Mouse (Mus musculus) yolk sac, embryonic 10.5 days (tissue): ENCODE data around the gene Slc19a2.

Experiments
- DNase-seq: peaks from one replicate; pipeline ENCODE4 v3.0.0-alpha.2; 2017; ENCODE audit warnings: low spot score

Slc19a2 gene

GRCm38 (mm10) chr1:164252551-164252950 lies 3.7 kb downstream of the Slc19a2 start:
- DNase-seq, result no peak

DNA sequence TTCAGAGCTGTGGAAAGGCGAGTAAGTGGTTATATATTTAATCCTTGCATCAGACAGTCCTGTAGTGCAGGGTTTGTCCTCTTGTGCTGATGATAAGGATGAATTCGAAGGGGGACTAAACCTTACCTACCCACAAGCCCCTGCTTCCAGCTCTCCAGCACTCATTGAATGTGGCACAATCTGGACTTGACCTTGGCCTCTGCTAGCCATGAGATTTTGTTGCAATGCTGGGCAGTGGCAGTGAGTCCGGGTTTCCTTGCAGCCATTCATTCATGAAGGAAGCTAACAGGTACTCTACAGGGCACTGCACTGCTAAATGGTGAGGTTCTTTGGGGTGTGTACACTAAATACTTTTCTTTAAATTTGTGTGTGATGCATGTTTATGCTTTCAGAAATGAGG lies 6.0 kb downstream of the Slc19a2 start:
- no peak for DNase-seq

GRCm38 (mm10) chr1:164260171-164261028 lies 11.6 kb downstream of the Slc19a2 start:
- no peak for DNase-seq

- DNase-seq, result no peak
Measured at GRCm38 (mm10) chr1:164261553-164261952, 12.7 kb downstream of the Slc19a2 start.

GRCm38 (mm10) chr1:164270941-164271340 lies 22.1 kb downstream of the Slc19a2 start:
- no peak for DNase-seq

- DNase-seq, result no peak
Measured at GRCm38 (mm10) chr1:164273659-164274058, 24.8 kb downstream of the Slc19a2 start.

DNA sequence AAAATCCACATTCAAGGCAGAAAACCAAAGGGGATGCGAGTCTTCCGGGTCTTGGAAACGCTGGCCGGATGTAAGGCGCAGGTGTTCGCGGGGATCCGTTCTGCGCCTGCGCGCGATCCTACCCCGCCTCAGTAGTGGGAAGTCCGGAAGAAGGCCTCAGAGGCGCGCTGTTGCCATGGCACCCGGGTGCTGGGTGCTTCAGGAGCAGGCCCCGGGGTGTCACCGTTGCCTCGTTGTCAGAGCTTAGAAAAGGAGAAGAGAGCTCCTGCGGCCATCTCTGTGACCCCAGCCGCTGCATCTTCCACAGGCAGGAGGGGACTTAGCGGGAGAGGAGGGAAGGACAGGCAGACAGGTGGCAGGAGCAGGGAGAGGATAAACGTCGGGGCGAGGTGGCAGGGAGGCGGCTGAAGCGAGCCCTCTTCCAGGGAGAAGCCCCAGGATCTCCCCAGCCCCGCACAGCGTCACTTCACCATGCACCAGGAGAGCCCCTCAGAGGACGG lies 26.7 kb downstream of the Slc19a2 start, which contains the start of gene Ccdc181:
Ccdc181 (plus strand) TSS at position 131 of the 500 bp plus-strand sequence.
- peak; percentile 89 for DNase-seq

GRCm38 (mm10) chr1:164276552-164276951 lies 27.7 kb downstream of the Slc19a2 start:
- no peak for DNase-seq

GRCm38 (mm10) chr1:164279332-164279731 lies 30.5 kb downstream of the Slc19a2 start:
- no peak for DNase-seq

DNA sequence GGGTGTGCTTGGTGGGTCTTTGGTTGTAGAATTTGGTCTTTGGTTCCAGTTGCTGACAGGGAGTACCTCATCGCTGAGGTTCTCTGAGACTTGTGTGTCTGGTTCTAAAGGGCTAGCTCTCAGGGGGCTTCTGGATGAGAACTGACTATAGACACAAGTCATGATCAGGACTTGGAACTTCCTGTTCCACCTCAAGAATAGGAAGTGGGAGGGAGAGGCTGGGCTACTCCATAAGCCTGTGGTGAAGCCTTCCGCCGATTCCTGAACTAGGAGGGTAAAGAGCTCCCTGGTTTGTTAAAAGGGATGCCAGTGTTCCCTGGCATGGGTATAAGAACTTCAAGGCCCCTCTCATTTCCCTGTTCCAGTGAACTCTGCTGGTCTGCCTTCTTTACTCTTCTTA lies 35.2 kb downstream of the Slc19a2 start:
- DNase-seq, result no peak

DNA sequence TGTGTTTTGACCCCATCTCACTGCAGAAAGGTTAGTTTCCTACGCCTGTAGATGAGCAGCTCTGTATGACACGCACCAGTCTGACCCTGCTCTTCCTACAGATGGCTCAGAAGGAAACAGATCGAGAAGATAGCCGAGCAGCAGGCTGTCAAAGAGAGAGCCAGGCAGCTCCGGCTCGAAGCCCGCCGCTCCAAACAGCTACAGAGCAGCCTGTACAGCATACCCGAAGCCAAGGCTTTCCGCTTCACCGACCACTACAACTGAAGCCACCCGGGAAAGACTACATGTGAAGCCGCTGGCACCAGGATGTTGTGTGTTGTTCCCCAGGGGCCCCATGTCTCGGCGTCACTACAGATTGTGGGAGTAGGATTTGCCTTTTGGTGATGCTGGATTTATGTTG lies 38.6 kb downstream of the Slc19a2 start:
- no peak for DNase-seq

DNA sequence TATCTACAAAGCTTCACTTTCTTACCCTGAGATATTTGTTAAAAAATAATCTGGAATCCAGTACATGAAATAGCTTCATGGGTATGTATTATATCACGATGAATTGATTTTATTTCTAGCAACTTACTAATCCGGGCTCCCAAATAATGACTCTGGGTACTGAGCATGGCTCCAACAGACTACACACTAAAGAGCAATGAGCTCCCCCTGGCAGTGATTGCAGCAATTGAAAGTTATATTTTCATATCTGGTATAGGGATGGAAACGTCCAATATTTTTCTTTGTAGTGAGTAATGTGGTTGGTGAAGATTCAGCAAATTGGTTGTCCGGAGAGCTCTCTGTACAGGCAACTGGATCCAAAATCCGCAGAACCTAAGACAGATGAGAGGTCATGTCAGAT lies 43.2 kb downstream of the Slc19a2 start:
- no peak for DNase-seq

GRCm38 (mm10) chr1:164294071-164294470 lies 45.2 kb downstream of the Slc19a2 start:
- peak; percentile 54 for DNase-seq

- DNase-seq, result no peak
Measured at GRCm38 (mm10) chr1:164296473-164296872, 47.6 kb downstream of the Slc19a2 start.

DNA sequence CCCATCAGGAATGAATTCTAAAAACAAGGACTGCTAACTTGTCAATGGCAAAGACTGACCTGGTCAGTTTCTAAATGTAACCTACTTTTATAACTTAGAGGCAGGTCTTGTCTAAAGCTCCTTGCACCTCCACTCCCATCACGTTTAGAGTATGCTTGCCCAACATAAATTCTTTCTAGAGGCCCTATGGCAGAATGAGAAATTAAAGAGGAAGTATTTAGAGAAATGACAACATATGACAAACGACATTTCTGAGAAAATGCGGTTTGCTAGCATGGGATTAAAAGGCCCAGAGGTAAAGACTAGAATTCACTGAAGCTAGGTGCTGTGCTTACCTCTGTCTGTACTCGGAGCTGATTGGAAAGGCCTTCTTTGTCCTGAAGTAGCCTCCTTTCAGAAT lies 53.1 kb downstream of the Slc19a2 start:
- no peak for DNase-seq

DNA sequence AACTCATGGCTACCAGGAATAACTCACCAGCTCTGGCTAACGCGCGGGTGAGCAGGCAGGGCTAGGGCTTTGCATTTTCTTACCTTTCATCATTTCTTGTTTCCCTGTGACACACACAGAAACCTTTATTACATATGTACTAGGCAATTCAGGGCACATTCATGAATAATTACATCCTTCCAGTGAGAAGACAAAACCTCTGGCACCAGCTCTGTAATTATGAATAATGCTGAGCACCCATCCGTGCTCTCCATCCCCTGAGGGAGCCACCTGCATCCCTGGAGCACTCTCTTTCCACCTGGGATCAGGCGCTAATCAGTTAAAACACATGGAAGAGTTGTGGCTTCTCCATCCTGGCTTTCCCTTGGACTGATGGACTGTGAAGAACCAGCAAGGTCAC lies 55.0 kb downstream of the Slc19a2 start, which contains the start of gene Nme7:
Nme7 (plus strand) TSS at position 301 of the 400 bp plus-strand sequence.
- DNase-seq, result no peak

DNA sequence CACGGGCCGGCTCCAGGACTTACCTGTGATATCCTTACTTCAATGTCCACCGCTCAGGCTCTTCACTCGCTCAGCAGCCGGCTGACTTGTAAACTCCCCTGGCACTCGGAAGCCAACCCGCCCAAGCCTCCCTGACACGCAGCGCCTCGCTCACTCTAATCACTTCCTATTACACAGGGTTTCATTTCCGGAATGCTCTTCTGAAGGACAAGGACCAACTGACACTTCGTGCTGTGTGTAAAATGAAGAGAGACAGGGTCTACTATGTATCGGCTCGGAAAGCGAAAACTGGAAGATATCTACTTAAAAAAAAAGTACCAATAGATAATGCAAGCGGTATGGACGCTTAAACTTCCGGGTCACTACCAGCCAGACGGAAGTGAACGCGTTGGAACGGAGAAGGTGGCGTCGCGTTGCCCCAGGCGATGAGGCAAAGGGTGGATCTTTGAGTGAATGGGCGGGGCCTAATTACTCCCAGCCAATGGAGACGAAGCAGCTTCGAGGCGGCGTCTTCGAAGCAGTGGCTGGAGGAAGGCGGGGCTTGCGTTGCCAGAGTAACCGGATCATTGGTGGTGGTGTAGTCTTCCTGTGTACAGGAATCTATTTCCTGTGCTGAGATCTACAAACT lies 58.4 kb downstream of the Slc19a2 start, which contains the start of gene Blzf1:
Blzf1 (minus strand) TSS at position 366 of the 628 bp plus-strand sequence.
- DNase-seq, result peak; percentile 98

- no peak for DNase-seq
Measured at GRCm38 (mm10) chr1:164307922-164308321, 59.1 kb downstream of the Slc19a2 start.

DNA sequence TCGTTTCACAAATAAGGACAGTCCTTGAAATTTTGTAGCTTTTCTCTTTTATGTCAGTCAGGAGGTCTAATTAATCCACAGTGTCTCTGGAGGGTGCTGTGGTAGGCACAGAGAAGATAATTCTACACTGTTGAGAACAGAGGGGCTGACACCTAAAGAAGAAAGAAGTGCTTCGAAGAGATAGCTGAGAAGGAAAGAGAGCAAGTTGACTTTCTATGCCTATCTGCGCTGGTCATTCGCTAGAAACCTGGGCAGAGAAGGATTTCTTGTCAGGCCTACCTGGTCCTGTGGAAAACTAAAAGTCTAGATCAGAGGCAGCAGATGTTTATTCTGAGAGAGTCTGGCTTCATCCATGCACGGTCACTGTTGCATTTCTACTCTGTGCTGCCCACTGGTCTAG lies 65.2 kb downstream of the Slc19a2 start:
- DNase-seq, result no peak
